Mouse (Mus musculus): ENCODE results near the gene Vwc2l.

- no peak for TF ChIP-seq CTCF (IDR thresholded peaks at IDR 0.05)
- TF ChIP-seq EP300 (IDR thresholded peaks at IDR 0.05): no peak
Measured at GRCm38 (mm10) chr1:70692529-70692928, 33.0 kb upstream of the Vwc2l start.

All from lung, postnatal 0 days (tissue).